Mouse (Mus musculus) yolk sac, embryonic 10.5 days (tissue): ENCODE results near the gene Slc37a1.
"Not testable (repeated sequence)": the region's sequence is repeated elsewhere in the genome, so short reads cannot be mapped to it uniquely, and the experiment has no call there.

Experiments used
- DNase-seq: peaks from one replicate; pipeline ENCODE4 v3.0.0-alpha.2; 2017; ENCODE audit warnings: low spot score

The Slc37a1 gene

DNA sequence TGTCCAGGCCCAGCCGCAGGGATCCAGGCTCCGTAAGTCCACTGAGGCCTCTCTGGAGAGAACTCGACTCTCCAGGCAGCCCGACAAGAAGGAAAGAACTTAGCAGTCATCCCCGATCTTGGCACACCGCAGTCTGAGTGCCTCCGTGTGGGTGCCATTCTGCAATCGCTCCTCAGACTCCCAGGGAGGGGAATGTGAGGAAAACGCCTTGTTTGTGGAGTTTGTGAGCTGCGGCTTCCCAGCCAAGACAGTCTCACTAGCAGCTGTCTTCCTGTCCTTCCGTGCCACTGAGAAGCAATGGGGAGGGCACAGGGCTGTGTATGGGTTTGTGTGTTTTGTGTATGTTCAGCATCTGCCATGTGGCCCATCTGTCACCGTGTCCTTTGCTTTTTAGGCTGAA lies 62.8 kb downstream of the Slc37a1 start:
- no peak for DNase-seq

- no peak for DNase-seq
Observed at GRCm38 (mm10) chr17:31351984-31352383, 65.4 kb downstream of the Slc37a1 start.

GRCm38 (mm10) chr17:31353255-31353654 lies 66.7 kb downstream of the Slc37a1 start:
- DNase-seq = no peak

DNA sequence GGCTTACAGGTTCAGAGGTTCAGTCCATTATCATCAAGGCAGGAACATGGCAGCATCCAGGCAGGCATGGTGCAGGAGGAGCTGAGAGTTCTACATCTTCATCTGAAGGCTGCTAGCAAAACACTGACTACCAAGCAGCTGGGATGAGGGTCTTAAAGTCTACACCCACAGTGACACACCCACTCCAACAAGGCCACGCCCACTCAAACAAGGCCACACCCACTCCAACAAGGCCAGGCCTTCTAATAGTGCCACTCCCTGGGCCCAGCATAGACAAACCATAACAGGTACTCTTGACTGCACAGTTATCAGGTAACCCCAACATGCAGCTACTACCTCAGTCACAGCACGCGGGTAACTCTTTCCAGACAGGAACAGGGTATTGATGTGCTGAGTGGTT lies 68.1 kb downstream of the Slc37a1 start:
- DNase-seq = not testable (repeated sequence)

DNA sequence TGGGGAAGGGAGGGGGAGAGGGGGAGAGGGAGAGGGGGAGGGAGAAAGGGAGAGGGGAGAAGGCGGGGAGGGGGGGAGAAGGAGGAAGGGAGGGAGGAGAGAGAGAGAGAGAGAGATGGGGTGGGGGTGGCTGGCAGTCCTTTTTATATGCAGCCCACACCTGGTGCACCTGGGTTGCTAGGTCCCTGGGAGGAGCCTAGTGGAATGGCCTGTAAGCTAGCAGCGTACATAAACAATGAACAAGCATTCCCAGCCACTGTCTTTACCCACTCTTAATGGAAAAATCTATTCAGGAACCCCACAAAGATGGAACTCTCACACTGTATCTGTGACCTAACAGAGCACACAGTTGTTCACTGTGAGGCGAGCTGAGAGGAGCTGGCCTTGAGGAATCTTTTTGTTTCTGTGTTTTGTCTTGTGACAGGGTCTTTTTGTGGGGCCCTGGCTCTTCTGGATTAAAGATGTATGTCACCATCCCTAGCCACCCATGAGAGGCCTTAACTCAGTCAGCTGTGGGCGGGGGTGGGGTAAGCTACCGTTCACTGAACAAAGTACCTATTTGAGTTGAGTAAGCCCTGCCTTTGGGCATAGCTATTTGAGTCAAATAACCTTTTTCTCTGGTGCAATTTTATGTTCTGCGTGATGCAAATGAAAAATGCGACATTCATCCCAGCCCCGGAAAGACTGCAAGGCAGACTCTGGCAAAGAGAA lies 69.4 kb downstream of the Slc37a1 start:
- DNase-seq = no peak

DNA sequence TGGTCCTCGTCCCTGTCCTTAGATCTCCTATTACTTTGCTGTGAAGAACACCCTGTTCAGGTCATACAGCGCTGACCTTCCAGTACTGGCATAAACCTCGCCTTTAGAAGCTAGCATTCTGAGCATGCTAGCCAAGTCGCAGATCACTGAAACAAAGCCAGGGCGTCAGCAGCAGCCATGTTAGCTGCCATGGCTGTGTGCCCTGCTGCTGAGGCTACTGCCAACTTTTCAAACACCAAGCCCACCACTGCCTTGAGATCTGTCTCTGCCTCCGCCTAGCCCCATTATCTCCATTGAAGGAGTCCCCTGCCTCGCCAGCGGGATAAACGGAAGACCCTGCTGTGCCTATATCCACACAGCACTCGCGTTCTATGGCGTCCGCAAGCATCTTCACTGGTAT lies 74.0 kb downstream of the Slc37a1 start:
- DNase-seq = no peak

GRCm38 (mm10) chr17:31365586-31366166 lies 79.1 kb downstream of the Slc37a1 start:
- DNase-seq = no peak

- DNase-seq = no peak
Observed at GRCm38 (mm10) chr17:31370221-31370620, 83.6 kb downstream of the Slc37a1 start.

- no peak for DNase-seq
Observed at GRCm38 (mm10) chr17:31370931-31371330, 84.3 kb downstream of the Slc37a1 start.

- no peak for DNase-seq
Observed at GRCm38 (mm10) chr17:31377961-31378360, 91.4 kb downstream of the Slc37a1 start.

- no peak for DNase-seq
Observed at GRCm38 (mm10) chr17:31378361-31378761, 91.8 kb downstream of the Slc37a1 start.

- no peak for DNase-seq
Observed at GRCm38 (mm10) chr17:31379086-31379485, 92.5 kb downstream of the Slc37a1 start.

GRCm38 (mm10) chr17:31379863-31380262 lies 93.3 kb downstream of the Slc37a1 start:
- no peak for DNase-seq

DNA sequence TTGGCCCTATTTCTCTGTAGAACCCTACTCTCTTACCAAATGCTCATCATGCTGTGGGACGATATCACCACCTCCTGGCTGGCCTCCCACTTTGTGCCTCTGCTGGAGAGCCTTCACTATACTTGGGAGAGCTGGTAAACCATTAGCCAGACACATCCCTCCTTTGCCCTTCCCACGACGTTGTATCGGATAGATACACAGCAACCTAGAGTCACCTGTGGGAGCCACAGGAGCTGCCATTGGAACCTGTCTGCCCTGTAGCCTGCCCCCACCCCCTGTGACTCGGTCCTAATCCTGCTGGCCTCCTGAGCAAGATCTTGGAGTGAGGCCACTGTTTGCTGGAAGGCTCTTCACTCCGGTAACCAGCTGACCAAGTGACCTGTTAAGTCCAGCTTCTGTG lies 96.7 kb downstream of the Slc37a1 start:
- peak; percentile 53 for DNase-seq

DNA sequence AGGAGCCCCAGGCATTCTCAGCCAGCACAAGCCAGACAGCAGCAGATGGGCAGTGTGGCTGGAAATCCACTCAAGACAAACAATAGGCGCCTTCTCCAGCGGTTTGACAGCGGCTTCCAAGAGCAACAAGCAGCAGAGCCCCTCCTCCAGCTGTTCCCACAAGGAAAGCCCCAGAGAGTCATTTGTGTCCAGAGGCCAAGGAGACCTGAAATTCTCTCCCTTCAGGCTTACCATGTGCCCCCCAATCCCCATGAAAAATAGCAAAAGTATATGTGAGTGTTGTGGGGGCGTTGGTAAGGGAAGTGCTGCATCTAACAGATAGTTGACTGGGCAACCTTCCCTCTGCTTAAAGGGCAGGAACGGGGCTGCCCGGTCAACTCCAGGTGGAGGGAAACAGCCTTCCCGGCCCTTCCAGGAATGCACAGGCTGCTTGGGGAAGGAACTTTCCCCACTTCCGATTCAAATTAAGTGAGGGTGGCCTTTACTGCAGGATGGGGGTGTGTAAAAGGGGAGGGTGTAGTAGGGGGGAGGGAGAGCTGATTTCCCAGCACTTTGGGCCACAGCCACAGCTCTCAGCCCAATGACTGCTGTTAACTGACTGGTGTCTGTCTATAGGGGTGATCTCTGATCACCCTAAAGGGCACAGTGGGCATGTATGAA lies 98.5 kb downstream of the Slc37a1 start:
- DNase-seq = no peak

DNA sequence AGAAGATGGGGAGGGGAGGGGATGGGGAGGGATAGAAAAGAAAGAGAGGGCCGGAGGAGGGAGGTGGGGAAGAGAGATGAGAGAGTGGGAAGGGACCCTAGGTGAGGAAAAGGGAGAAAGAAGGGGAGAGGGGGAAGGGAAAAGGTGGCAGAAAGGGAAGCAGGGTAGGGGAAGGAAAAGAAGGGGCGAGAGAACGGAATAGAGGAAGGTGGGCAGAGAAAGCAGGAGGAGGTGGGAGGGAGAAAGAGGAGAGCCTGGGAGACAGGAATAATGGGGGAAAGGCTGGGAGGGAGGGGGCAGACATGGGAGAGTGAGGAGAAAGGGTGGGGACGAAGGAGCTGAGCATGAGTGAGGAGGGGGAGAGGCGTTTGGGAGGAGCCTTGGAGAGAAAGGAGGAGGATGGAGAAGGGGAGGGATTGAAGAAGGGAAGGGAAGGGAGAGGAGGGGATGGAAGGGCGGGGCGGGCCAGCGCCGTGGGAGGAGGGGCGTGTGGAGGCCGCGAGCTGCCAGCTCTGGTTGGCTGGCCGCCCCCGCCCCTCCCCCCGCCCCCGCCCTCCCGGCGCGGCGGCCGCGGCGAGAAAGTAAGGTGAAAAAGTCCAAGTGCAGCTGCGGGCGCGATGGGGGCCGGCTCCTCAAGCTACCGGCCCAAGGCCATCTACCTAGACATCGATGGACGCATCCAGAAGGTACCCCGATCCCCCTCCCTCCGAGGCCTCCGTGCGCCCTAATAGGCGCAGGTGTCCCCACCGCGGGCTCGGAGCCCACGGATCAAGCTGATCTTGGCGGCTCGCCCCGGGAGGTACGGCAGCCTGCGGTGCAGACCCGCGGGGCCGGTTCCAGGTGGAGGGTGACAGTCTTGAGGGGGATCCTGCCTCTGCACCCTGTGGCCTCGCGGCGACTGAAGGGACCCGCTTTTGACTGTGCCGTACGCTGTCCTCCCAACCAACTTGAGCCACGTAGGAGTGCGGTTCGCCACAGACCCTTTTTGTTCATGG lies 99.4 kb downstream of the Slc37a1 start, which contains the start of gene Pde9a:
TSS of gene Pde9a (plus strand) at position 540 of the 995 bp plus-strand sequence.
- peak; percentile 87 for DNase-seq

DNA sequence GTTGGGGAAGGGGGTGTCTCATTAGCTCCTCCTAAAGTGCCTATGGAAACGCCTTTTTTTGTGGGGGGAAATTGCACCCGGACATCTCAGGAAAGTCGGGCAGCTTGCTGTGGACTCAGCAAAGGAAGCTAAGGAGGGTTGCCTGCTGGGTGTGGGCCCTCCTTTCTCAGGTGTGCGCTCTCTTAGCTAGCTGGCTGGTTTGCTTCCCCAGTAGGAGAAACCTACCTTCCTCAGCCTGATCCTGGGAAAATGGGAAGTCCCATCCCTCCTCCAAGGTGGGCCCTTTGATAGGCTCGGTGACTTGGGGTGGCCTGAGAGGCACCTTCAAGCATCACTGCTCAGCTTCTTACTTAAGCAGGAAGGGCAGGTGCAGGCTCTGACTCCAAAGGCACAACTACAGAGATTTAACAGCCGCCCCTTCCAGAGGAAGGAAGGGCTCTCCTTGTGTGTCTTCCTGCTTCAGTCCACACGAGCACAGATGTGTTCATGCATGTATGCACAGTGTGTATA lies 100.2 kb downstream of the Slc37a1 start:
- no peak for DNase-seq

GRCm38 (mm10) chr17:31389432-31390050 lies 102.9 kb downstream of the Slc37a1 start:
- DNase-seq = no peak

- peak; percentile 66 for DNase-seq
Observed at GRCm38 (mm10) chr17:31391462-31391861, 104.9 kb downstream of the Slc37a1 start.

- DNase-seq = no peak
Observed at GRCm38 (mm10) chr17:31392041-31392440, 105.4 kb downstream of the Slc37a1 start.

DNA sequence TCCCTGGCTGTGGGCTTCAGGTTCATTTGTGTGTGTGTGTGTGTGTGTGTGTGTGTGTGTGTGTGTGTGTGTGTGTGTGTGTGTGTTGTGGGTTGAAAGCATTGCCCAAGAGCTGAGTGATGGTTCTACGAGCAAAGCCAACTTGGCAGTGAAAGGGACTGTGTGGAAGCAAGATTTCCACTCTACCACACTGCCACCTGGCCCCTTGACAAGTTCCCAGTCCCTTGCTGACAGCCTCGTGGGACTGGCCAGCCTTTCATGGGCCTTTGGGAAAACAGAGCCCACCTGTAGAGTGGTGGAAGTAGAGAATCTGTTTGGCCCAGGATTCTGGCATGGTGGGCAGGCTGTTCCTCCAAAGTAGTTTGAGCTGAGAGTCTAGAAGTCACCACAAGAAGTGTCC lies 107.2 kb downstream of the Slc37a1 start:
- DNase-seq = no peak
